ENCODE assay signal across 8 mouse cellular contexts in genomic region chrX:152326996-152327688, GRCm38 (mm10). TPM values are rescaled to one million over a fixed set of nuclear protein-coding genes. Genes with fewer than 3 reads are reported as not detected.
DNase-seq lines count a peak whose midpoint lies in the region; ATAC-seq and TF ChIP-seq lines count a peak whose summit lies in the region.

Gene Kantr, minus strand, starts transcription at chrX:152327495.

- peak within 1 kb of the TSS; percentile 74 for H3K4me3 ChIP-seq in brown adipose tissue, adult 24 weeks (ENCODE audit: insufficient read depth, low read depth, low read length)
- peak within 1 kb of the TSS; percentile 63 for H3K4me3 ChIP-seq in heart, embryonic 11.5 days (ENCODE audit: low read depth, low read length)
- H3K4me3 ChIP-seq in kidney, embryonic 15.5 days (replicated peaks) = peak within 1 kb of the TSS; percentile 60
- H3K4me3 ChIP-seq in limb, embryonic 15.5 days = peak within 1 kb of the TSS; percentile 51
- H3K4me3 ChIP-seq in midbrain, postnatal 0 days (ENCODE audit: low read depth, low read length) = peak within 1 kb of the TSS; percentile 49

- peak within 1 kb of the TSS; percentile 66 for H3K4me2 ChIP-seq in heart, embryonic 11.5 days
- peak within 1 kb of the TSS; percentile 61 for H3K4me2 ChIP-seq in kidney, embryonic 15.5 days
- peak within 1 kb of the TSS; percentile 47 for H3K4me2 ChIP-seq in limb, embryonic 15.5 days
- H3K4me2 ChIP-seq in midbrain, postnatal 0 days (ENCODE audit: low read depth, low read length, poor library complexity, severe bottlenecking) = peak within 1 kb of the TSS; percentile 51

- peak; percentile 100 for ATAC-seq in erythroid progenitor cell, adult 5-6 weeks (replicated peaks; ENCODE audit: low FRiP score, poor library complexity, severe bottlenecking)
- peak; percentile 93 for ATAC-seq in heart, embryonic 11.5 days (replicated peaks; ENCODE audit: insufficient number of reproducible peaks, low FRiP score, low TSS enrichment)
- ATAC-seq in kidney, embryonic 15.5 days (replicated peaks; ENCODE audit: low FRiP score) = peak; percentile 99
- peak; percentile 93 for ATAC-seq in limb, embryonic 15.5 days (ENCODE audit: insufficient number of reproducible peaks, low FRiP score, low TSS enrichment, low read depth)
- peak; percentile 99 for ATAC-seq in midbrain, postnatal 0 days (ENCODE audit: low FRiP score)

- no peaks in the 10 kb centered on the region for H3K36me3 ChIP-seq in heart, embryonic 11.5 days (ENCODE audit: control insufficient read depth, insufficient read depth, low read length)
- no peaks in the 10 kb centered on the region for H3K36me3 ChIP-seq in kidney, embryonic 15.5 days
- H3K36me3 ChIP-seq in limb, embryonic 15.5 days = no peaks in the 10 kb centered on the region
- H3K36me3 ChIP-seq in midbrain, postnatal 0 days (ENCODE audit: insufficient read depth, low read length) = no peaks in the 10 kb centered on the region

- H3K27me3 ChIP-seq in heart, embryonic 11.5 days (ENCODE audit: control insufficient read depth, insufficient read depth, low read length) = peaks cover 6% of the 10 kb centered on the region
- peaks cover 43% of the 10 kb centered on the region for H3K27me3 ChIP-seq in kidney, embryonic 15.5 days
- H3K27me3 ChIP-seq in limb, embryonic 15.5 days = peaks cover 13% of the 10 kb centered on the region; the same call in 1 of the 2 replicates
- peaks cover 17% of the 10 kb centered on the region; the same call in 1 of the 2 replicates for H3K27me3 ChIP-seq in midbrain, postnatal 0 days (ENCODE audit: insufficient read depth, low read length)

- no peaks in the 10 kb centered on the region for H3K9me3 ChIP-seq in heart, embryonic 11.5 days (replicated peaks; ENCODE audit: control insufficient read depth, low read length)
- H3K9me3 ChIP-seq in kidney, embryonic 15.5 days (replicated peaks) = no peaks in the 10 kb centered on the region
- no peaks in the 10 kb centered on the region for H3K9me3 ChIP-seq in limb, embryonic 15.5 days
- no peaks in the 10 kb centered on the region for H3K9me3 ChIP-seq in midbrain, postnatal 0 days (ENCODE audit: low read length)

- DNase-seq in CD8-positive naive resting alpha-beta T cell, adult 2 months (ENCODE audit: low read depth in 2 of 2, low spot score in 2 of 2) = peak; percentile 48 to 58
- peak; percentile 92 for DNase-seq in midbrain, postnatal 0 days (ENCODE audit: low spot score)
- DNase-seq in spleen, postnatal 36 days (ENCODE audit: low spot score in 2 of 2) = peak; percentile 79 to 81

- no peak within 1 kb of the TSS for H3K27ac ChIP-seq in brown adipose tissue, adult 24 weeks (replicated peaks; ENCODE audit: low read depth, low read length)
- 0 out of 2 replicates have a peak within 1 kb of the TSS, but pooled peaks have one; percentile 22 for H3K27ac ChIP-seq in heart, embryonic 11.5 days (ENCODE audit: low read depth, low read length)
- peak within 1 kb of the TSS; percentile 60 for H3K27ac ChIP-seq in kidney, embryonic 15.5 days
- H3K27ac ChIP-seq in limb, embryonic 15.5 days = peak within 1 kb of the TSS; percentile 54
- H3K27ac ChIP-seq in midbrain, postnatal 0 days (ENCODE audit: low read depth, low read length) = peak within 1 kb of the TSS; percentile 74

- TF ChIP-seq CTCF in midbrain, postnatal 0 days (IDR thresholded peaks at IDR 0.05) = no peak

- no peaks in the 10 kb centered on the region for H3K4me1 ChIP-seq in brown adipose tissue, adult 24 weeks (ENCODE audit: control insufficient read depth, insufficient read depth, insufficient read length, low read length)
- no peaks in the 10 kb centered on the region for H3K4me1 ChIP-seq in heart, embryonic 11.5 days (ENCODE audit: control insufficient read depth, insufficient read depth, low read length)
- no peaks in the 10 kb centered on the region for H3K4me1 ChIP-seq in kidney, embryonic 15.5 days
- H3K4me1 ChIP-seq in limb, embryonic 15.5 days = no peaks in the 10 kb centered on the region
- H3K4me1 ChIP-seq in midbrain, postnatal 0 days (ENCODE audit: insufficient read depth, low read length) = no peaks in the 10 kb centered on the region; the same call in 1 of the 2 replicates

- H3K9ac ChIP-seq in heart, embryonic 11.5 days (ENCODE audit: low read depth, low read length) = peak within 1 kb of the TSS; percentile 74
- H3K9ac ChIP-seq in kidney, embryonic 15.5 days = peak within 1 kb of the TSS; percentile 58
- H3K9ac ChIP-seq in limb, embryonic 15.5 days = peak within 1 kb of the TSS; percentile 47
- peak within 1 kb of the TSS; percentile 69 for H3K9ac ChIP-seq in midbrain, postnatal 0 days (replicated peaks; ENCODE audit: low read length, poor library complexity, severe bottlenecking)

- WGBS in heart, embryonic 11.5 days (ENCODE audit: insufficient replicate concordance) = 11% methylated on average over 29 of the region's 29 CpGs
- WGBS in kidney, embryonic 15.5 days = 16% methylated on average over 29 of the region's 29 CpGs
- 15% methylated on average over 29 of the region's 29 CpGs for WGBS in limb, embryonic 15.5 days
- WGBS in midbrain, postnatal 0 days = 19% methylated on average over 29 of the region's 29 CpGs

RNA-seq across cellular contexts. Expression of gene Kantr, which starts in this region (rescaled TPM):
- 2.9 and 3.3 TPM in 2 replicates for polyA plus RNA-seq in brown adipose tissue, adult 24 weeks (2012; ENCODE audit: insufficient read depth, insufficient read length, missing spikeins)
- 15.1 and 24.3 TPM in 2 replicates for total RNA-seq in erythroid progenitor cell, adult 5-6 weeks (2015; ENCODE audit: low replicate concordance)
- 2.8 and 3.8 TPM in 2 replicates for total RNA-seq in erythroid progenitor cell, adult 5-6 weeks (2017; ENCODE audit: low replicate concordance)
- 9.7 and 13.8 TPM in 2 replicates for polyA plus RNA-seq in heart, embryonic 11.5 days (2014; fragmentation: Nextera tagmentation; extraction: Ambion mirVana)
- 16.8 and 17.8 TPM in 2 replicates for polyA plus RNA-seq in kidney, embryonic 15.5 days (2015; fragmentation: Nextera tagmentation; extraction: Ambion mirVana)
- 11.4 and 15.1 TPM in 2 replicates for polyA plus RNA-seq in limb, embryonic 15.5 days (2015; fragmentation: Nextera tagmentation; extraction: Ambion mirVana)
- total RNA-seq in midbrain, postnatal 0 days (2014; rRNA removed) = 17.2 and 25.3 TPM in 2 replicates
- 34.1 and 35.3 TPM in 2 replicates for polyA plus RNA-seq in midbrain, postnatal 0 days (2015; fragmentation: Nextera tagmentation; extraction: Ambion mirVana)
